Mouse (Mus musculus) hematopoietic multipotent progenitor cell, adult 10-12 weeks (in vitro differentiated cells): ENCODE data around the gene Olfr1263. TPM values are rescaled to one million over a fixed set of nuclear protein-coding genes. Genes with fewer than 3 reads are reported as not detected.

Experiments used
- polyA plus RNA-seq: library from polyadenylated mRNA; stranded (reverse); fragments of >175 nt; gene quantifications from 2 replicates; pipeline ENCODE4 v1.2.3, GENCODE M21; 2012; ENCODE audit warnings: low replicate concordance

Gene Olfr1263
- polyA plus RNA-seq: not detected in 2 replicates

DNA sequence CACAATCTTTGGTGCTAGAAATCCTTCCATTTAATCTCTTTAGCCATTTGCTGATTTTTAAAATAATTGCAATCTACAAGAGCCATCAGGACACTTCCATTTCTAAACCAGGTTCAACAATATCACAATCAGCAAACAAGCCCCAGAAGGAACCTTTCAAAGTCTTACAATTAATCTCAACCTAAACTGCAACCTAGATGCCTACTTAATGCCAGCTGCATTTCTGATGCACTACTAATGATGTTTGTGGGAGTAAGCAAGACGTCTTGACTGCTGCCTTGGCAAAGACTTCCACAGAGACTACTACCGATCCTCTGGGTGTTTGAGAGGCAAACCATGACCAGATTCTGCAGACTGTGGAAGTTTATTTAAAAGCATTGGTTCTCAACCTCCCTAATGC is at the start of gene Olfr1263:
TSS of gene Olfr1263 (plus strand) at position 301 of the 400 bp plus-strand sequence.

DNA sequence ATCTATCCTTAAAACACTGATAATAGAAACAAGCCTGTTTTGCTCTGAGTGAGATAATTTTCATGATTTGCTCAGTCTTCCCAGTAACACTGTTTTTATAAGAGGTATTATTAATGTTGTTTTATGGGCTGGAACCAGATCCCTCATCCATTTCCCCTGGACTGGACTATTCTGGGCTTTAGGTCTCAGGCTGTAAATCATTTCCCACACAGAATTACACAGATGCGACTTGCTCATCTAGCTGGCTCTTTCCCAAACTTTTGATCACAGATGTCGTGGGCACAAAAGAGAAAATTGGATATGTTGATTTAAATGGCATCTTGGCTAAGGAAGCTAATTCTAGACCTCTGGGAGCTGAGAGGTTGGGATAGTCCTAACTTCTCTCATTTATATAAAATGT is 37.7 kb upstream of the Olfr1263 start, which contains the start of gene Olfr1260:
TSS of gene Olfr1260 (plus strand) at position 157 of the 400 bp plus-strand sequence.

DNA sequence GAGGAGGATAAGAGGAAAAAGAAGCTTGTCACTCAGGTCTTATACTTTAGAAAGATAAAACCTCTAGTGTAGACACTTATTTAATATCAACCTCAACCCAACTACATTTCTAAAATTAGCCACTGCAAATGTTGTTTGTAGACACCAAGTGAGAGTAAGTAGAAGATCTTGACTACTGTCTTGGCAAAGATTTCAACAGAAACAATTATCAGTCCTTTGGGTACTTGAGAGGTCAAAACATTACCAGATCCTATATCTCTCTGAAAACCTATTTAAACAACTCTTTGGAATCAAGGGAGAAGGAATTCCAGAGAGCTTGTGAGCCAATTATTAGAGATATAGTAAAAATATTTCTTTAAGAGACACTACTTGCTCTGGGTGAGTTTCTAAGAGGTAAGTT is 21.0 kb upstream of the Olfr1263 start, which contains the start of gene Olfr1261:
TSS of gene Olfr1261 (plus strand) at position 301 of the 400 bp plus-strand sequence.

DNA sequence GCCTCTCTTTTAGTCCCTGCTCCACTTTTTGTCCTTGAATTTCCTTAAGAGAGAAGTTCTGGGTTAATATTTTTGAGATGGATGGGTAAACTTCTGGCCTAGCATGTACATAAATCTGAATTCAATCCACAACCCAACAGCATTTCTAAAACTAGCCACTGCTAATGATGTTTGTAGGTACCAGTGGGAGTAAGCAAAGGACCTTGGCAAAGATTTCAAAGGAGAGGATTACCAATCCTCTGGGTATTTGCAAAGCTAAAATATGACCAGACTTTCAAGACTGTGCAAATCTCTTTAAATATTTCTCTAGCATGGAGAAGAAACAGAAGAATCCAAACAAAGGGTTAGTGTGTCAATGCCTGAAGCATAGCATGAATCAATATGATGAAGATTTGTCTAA is 12.1 kb upstream of the Olfr1263 start, which contains the start of gene Olfr1262:
TSS of gene Olfr1262 (plus strand) at position 301 of the 400 bp plus-strand sequence.

DNA sequence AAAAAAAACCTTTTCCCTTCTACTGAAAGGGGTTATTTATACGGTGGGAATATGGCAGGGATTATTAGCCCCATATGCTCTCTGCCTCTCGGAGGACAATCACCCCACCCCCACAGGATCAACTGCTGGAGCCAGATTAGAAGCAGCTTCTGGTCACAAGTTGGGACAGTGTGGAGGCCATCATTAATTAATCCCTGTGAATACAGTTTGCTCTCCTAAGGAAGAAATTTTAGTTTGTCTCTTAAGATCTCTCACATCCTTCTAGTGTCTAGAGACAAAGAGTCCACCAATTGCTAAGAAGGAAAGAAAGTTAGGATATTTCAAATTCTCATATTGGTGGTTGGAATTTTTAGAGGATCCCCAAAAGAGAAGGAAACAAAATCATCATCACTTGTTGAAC is 13.5 kb downstream of the Olfr1263 start, which contains the start of gene Olfr1264:
TSS of gene Olfr1264 (minus strand) at position 101 of the 400 bp plus-strand sequence.

DNA sequence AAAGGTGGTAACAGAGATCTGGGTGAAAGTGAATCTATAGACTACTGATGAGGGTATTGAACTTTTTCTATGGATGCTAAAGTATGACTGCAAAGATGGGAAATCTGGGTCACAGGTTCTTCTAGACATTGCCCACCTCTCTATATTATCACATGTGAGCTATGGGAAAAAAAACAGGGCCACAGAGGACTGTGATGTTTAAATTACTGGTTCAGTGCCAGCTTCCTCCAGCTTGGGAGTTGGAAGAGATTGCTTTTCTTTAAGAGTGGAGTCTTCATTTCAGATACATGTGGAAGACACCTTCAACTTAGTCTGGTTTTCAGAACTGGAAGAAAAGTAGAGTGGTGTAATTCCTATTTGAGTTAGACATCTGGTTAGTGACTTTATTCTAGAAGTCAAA is 23.1 kb downstream of the Olfr1263 start, which contains the start of gene Olfr1265:
TSS of gene Olfr1265 (plus strand) at position 301 of the 400 bp plus-strand sequence.

DNA sequence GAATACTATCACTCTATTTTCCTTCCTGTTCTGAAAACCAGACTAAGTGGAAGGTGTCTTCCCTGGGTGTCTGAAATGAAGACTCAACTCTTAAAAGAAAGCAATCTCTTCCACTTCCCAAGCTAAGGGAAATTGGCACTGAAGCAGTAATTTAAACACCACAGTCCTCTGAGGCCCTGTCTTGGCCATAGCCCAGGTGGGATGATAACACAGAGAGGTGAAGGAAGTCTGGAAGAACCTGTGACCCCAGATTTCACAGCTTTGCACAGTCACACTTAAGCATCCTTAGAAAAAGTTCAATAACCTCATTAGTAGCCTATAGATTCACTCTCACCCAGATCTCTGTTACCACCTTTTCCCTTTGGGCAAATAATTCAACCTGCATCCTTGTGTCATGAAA is 51.6 kb downstream of the Olfr1263 start, which contains the start of gene Olfr140:
TSS of gene Olfr140 (minus strand) at position 101 of the 400 bp plus-strand sequence.

Other genes with a start within 250 kb of the Olfr1263 start
- not detected in 2 replicates for gene Olfr1254, start 218.5 kb upstream of the Olfr1263 start, polyA plus RNA-seq
- gene Olfr1255, start 200.1 kb upstream of the Olfr1263 start, polyA plus RNA-seq: not detected in 2 replicates
- not detected in 2 replicates for gene Olfr1256, start 170.6 kb upstream of the Olfr1263 start, polyA plus RNA-seq
- 0.05 TPM in 1 of 2 replicates, not detected in the other for gene Olfr48, start 163.9 kb upstream of the Olfr1263 start, polyA plus RNA-seq
- gene Olfr1257, start 133.7 kb upstream of the Olfr1263 start, polyA plus RNA-seq: 0.04 TPM in 1 of 2 replicates, not detected in the other
- gene Olfr1258, start 84.8 kb upstream of the Olfr1263 start, polyA plus RNA-seq: not detected in 2 replicates
- gene Olfr1259, start 63.5 kb upstream of the Olfr1263 start, polyA plus RNA-seq: not detected in 2 replicates
- gene Olfr1260, start 37.8 kb upstream of the Olfr1263 start, polyA plus RNA-seq: not detected in 2 replicates
- gene Olfr1261, start 20.9 kb upstream of the Olfr1263 start, polyA plus RNA-seq: not detected in 2 replicates
- gene Olfr1262, start 12.0 kb upstream of the Olfr1263 start, polyA plus RNA-seq: not detected in 2 replicates
- not detected in 2 replicates for gene Olfr1264, start 13.4 kb downstream of the Olfr1263 start, polyA plus RNA-seq
- gene Olfr1265, start 23.2 kb downstream of the Olfr1263 start, polyA plus RNA-seq: not detected in 2 replicates
- gene Olfr140, start 51.5 kb downstream of the Olfr1263 start, polyA plus RNA-seq: not detected in 2 replicates
- not detected in 2 replicates for gene Olfr1269, start 109.3 kb downstream of the Olfr1263 start, polyA plus RNA-seq
- gene Olfr32, start 130.2 kb downstream of the Olfr1263 start, polyA plus RNA-seq: not detected in 2 replicates
- not detected in 2 replicates for gene Olfr1270, start 141.0 kb downstream of the Olfr1263 start, polyA plus RNA-seq
- not detected in 2 replicates for gene Olfr1506, start 212.4 kb downstream of the Olfr1263 start, polyA plus RNA-seq
- not detected in 2 replicates for gene Olfr142, start 245.5 kb downstream of the Olfr1263 start, polyA plus RNA-seq